Mouse (Mus musculus): Measurements from ENCODE around the gene Aff4.

- TF ChIP-seq TAL1 (conservative IDR thresholded peaks at IDR 0.05; ENCODE audit: low read depth, low read length) = no peak
- no peak for TF ChIP-seq POLR2AphosphoS5 (IDR thresholded peaks at IDR 0.05; ENCODE audit: insufficient replicate concordance, low read depth, low read length)
- no peak for TF ChIP-seq CTCF (IDR thresholded peaks at IDR 0.05; ENCODE audit: low read depth, low read length)
- no peak for TF ChIP-seq GATA1 (IDR thresholded peaks at IDR 0.05; ENCODE audit: borderline replicate concordance, low read length)
- no peak for TF ChIP-seq GATA2 (IDR thresholded peaks at IDR 0.05; ENCODE audit: borderline replicate concordance, low read depth, low read length)
These were observed 106.1 kb downstream of the Aff4 start, which contains the start of the genes Gm10447 and Shroom1 for GRCm38 (mm10) chr11:53456474-53457371.

All from G1E (cell line).